Comparison of ENCODE assay signal across 24 mouse cellular contexts in genomic region chr11:33157453-33158196, GRCm38 (mm10). TPM values are rescaled to one million over a fixed set of nuclear protein-coding genes. Genes with fewer than 3 reads are reported as not detected.
"Had no signal": no experiment of that assay in that cellular context is flagged by ENCODE, and none has a peak within 500 bp of the region (broad histone marks: within the 10 kb centered on the region; RNA-seq: fewer than 3 reads in every experiment).

No protein-coding gene starts in this region.

- H3K27ac ChIP-seq: kidney, postnatal 0 days; limb, embryonic 10.5 days; limb, embryonic 13.5 days; liver, embryonic 13.5 days; macrophage; midbrain, embryonic 13.5 days had no signal

- H3K9me3 ChIP-seq: limb, embryonic 10.5 days; limb, embryonic 13.5 days; liver, embryonic 13.5 days; midbrain, embryonic 13.5 days had no signal

- DNase-seq: kidney, adult 2 months; kidney, postnatal 36 days; liver; liver, embryonic 13.5 days; lung, embryonic 14.5 days; thymus, adult 18-20 months; thymus, postnatal 36 days had no signal

- H3K9ac ChIP-seq: limb, embryonic 13.5 days; liver, embryonic 13.5 days; lung, embryonic 14.5 days; midbrain, embryonic 13.5 days had no signal

- H3K27me3 ChIP-seq: limb, embryonic 13.5 days; liver, embryonic 13.5 days; midbrain, embryonic 13.5 days had no signal

- ATAC-seq: lung, postnatal 0 days; midbrain, embryonic 13.5 days had no signal

- H3K4me2 ChIP-seq: limb, embryonic 13.5 days; liver, embryonic 13.5 days; lung, embryonic 14.5 days; midbrain, embryonic 13.5 days had no signal

- H3K4me3 ChIP-seq: limb, embryonic 10.5 days; limb, embryonic 13.5 days; liver, embryonic 13.5 days; midbrain, embryonic 13.5 days had no signal

RNA-seq across cellular contexts. Expression of gene Fgf18, which starts 10.4 kb away (rescaled TPM):
- total RNA-seq: megakaryocyte, adult 5-6 weeks had no signal
- polyA plus RNA-seq: macrophage; small intestine, adult 2 months had no signal

RNA-seq across cellular contexts. Expression of gene Tlx3, which starts 45.8 kb away (rescaled TPM):
- total RNA-seq: layer of hippocampus, adult 8-10 months; layer of hippocampus, postnatal 14 days; left cerebral cortex, adult 18-20 months; left cerebral cortex, postnatal 25 days; megakaryocyte, adult 5-6 weeks had no signal
- polyA plus RNA-seq: kidney, adult 2 months; kidney, embryonic 14.5 days; kidney, postnatal 0 days; limb, embryonic 10.5 days; limb, embryonic 13.5 days; liver, embryonic 13.5 days; liver, embryonic 16.5 days; lung, embryonic 14.5 days; lung, postnatal 0 days; macrophage; small intestine, adult 2 months; spleen, adult 2 months; stomach, embryonic 16.5 days; testis, adult 2 months had no signal
